ENCODE assay signal across 18 mouse cellular contexts in genomic region chr8:12754115-12754514, GRCm38 (mm10). TPM values are rescaled to one million over a fixed set of nuclear protein-coding genes. Genes with fewer than 3 reads are reported as not detected.
DNase-seq lines count a peak whose midpoint lies in the region; ATAC-seq and TF ChIP-seq lines count a peak whose summit lies in the region.
"Had no signal": no experiment of that assay in that cellular context is flagged by ENCODE, and none has a peak within 500 bp of the region (broad histone marks: within the 10 kb centered on the region; RNA-seq: fewer than 3 reads in every experiment).

No protein-coding gene starts in this region.

- WGBS in limb, embryonic 15.5 days: 27% methylated on average over 5 of the region's 5 CpGs
- WGBS in forebrain, postnatal 0 days: 62% methylated on average over 5 of the region's 5 CpGs

- H3K4me1 ChIP-seq in limb, embryonic 15.5 days: peaks cover 40% of the 10 kb centered on the region
- 0 out of 2 replicates have a peak, but pooled peaks cover 9% of the 10 kb centered on the region for H3K4me1 ChIP-seq in forebrain, postnatal 0 days (ENCODE audit: insufficient read depth)

- peak; percentile 20 for DNase-seq in cerebellum, adult 9-10 months
- no peak for DNase-seq in cerebellum, postnatal 25 days
- peak; percentile 23 for DNase-seq in ovary, postnatal 36 days (ENCODE audit: low spot score)
- no peak for DNase-seq in ovary, postnatal 14 days (ENCODE audit: low spot score)
- DNase-seq in kidney, adult 8-10 months: peak; percentile 83 to 84
- DNase-seq in thymus, postnatal 36 days: no peak
- no peak for DNase-seq in forebrain, postnatal 0 days
- DNase-seq: adrenal gland, postnatal 36 days; B cell, adult 2 months; gastrocnemius, postnatal 10 days; heart, postnatal 4 days; right cerebral cortex, postnatal 14 days had no signal

- peak; percentile 45; the same call in 1 of the 2 replicates for ATAC-seq in limb, embryonic 15.5 days (ENCODE audit: insufficient number of reproducible peaks, low FRiP score, low TSS enrichment, low read depth)
- no peak for ATAC-seq in forebrain, postnatal 0 days
- ATAC-seq: midbrain, embryonic 15.5 days had no signal

- H3K4me3 ChIP-seq in limb, embryonic 15.5 days: no peak overlapping the region
- H3K4me3 ChIP-seq in forebrain, postnatal 0 days (ENCODE audit: low read depth, low read length): no peak overlapping the region
- H3K4me3 ChIP-seq: embryonic facial prominence, embryonic 12.5 days; heart, embryonic 12.5 days; lung, embryonic 15.5 days; midbrain, embryonic 15.5 days had no signal

- no peak for TF ChIP-seq CTCF in forebrain, postnatal 0 days (IDR thresholded peaks at IDR 0.05; ENCODE audit: low read depth)

- H3K27ac ChIP-seq in limb, embryonic 15.5 days: peak overlapping the region; percentile 51
- no peak overlapping the region for H3K27ac ChIP-seq in forebrain, postnatal 0 days (ENCODE audit: low read depth, low read length)
- H3K27ac ChIP-seq: embryonic facial prominence, embryonic 12.5 days; lung, embryonic 15.5 days; midbrain, embryonic 15.5 days had no signal

- no peaks in the 10 kb centered on the region for H3K9me3 ChIP-seq in limb, embryonic 15.5 days
- no peaks in the 10 kb centered on the region for H3K9me3 ChIP-seq in forebrain, postnatal 0 days (ENCODE audit: low read length)
- H3K9me3 ChIP-seq: embryonic facial prominence, embryonic 12.5 days; heart, embryonic 12.5 days; lung, embryonic 15.5 days; midbrain, embryonic 15.5 days had no signal

- H3K27me3 ChIP-seq in limb, embryonic 15.5 days: no peaks in the 10 kb centered on the region
- H3K27me3 ChIP-seq in forebrain, postnatal 0 days (ENCODE audit: insufficient read depth, low read length): no peaks in the 10 kb centered on the region
- H3K27me3 ChIP-seq: embryonic facial prominence, embryonic 12.5 days; lung, embryonic 15.5 days; midbrain, embryonic 15.5 days had no signal

- H3K4me2 ChIP-seq in limb, embryonic 15.5 days: no peak overlapping the region
- H3K4me2 ChIP-seq in forebrain, postnatal 0 days (ENCODE audit: low read depth): no peak overlapping the region
- H3K4me2 ChIP-seq: embryonic facial prominence, embryonic 12.5 days; heart, embryonic 12.5 days; liver, embryonic 11.5 days; lung, embryonic 15.5 days; midbrain, embryonic 15.5 days had no signal

- H3K9ac ChIP-seq in limb, embryonic 15.5 days: no peak overlapping the region
- H3K9ac ChIP-seq in forebrain, postnatal 0 days: no peak overlapping the region
- H3K9ac ChIP-seq: embryonic facial prominence, embryonic 12.5 days; heart, embryonic 12.5 days; lung, embryonic 15.5 days; midbrain, embryonic 15.5 days had no signal

- no peaks in the 10 kb centered on the region for H3K36me3 ChIP-seq in limb, embryonic 15.5 days
- no peaks in the 10 kb centered on the region for H3K36me3 ChIP-seq in forebrain, postnatal 0 days (ENCODE audit: insufficient read depth)
- H3K36me3 ChIP-seq: embryonic facial prominence, embryonic 12.5 days; heart, embryonic 12.5 days; lung, embryonic 15.5 days; midbrain, embryonic 15.5 days had no signal

RNA-seq across cellular contexts. Expression of gene Atp11a, which starts 2.7 kb away (rescaled TPM):
- 14.9 and 19.2 TPM in 2 replicates for polyA plus RNA-seq in limb, embryonic 15.5 days (2015; fragmentation: Nextera tagmentation; extraction: Ambion mirVana)
- total RNA-seq in forebrain, postnatal 0 days (2014; rRNA removed): 26.1 and 36.1 TPM in 2 replicates
- 7.2 and 10.5 TPM in 2 replicates for polyA plus RNA-seq in forebrain, postnatal 0 days (2015; fragmentation: Nextera tagmentation; extraction: Ambion mirVana)

Comparison
In these comparisons a context has a peak if more than half of its experiments do, and no peak if none do; other contexts are left out.
1. DNase-seq: peak in cerebellum, adult 9-10 months (single experiment), ovary, postnatal 36 days (single experiment) and kidney, adult 8-10 months (2 of 2); none in cerebellum, postnatal 25 days (0 of 2), ovary, postnatal 14 days (single experiment), thymus, postnatal 36 days (0 of 2) and forebrain, postnatal 0 days (single experiment).